ENCODE assay signal across 27 mouse cellular contexts in genomic region chr3:93583056-93583455, GRCm38 (mm10). TPM values are rescaled to one million over a fixed set of nuclear protein-coding genes. Genes with fewer than 3 reads are reported as not detected.
DNase-seq lines count a peak whose midpoint lies in the region; ATAC-seq lines count a peak whose summit lies in the region.
"Had no signal": no experiment of that assay in that cellular context is flagged by ENCODE, and none has a peak within 500 bp of the region (broad histone marks: within the 10 kb centered on the region; RNA-seq: fewer than 3 reads in every experiment).

No protein-coding gene starts in this region.

- no peaks in the 10 kb centered on the region for H3K27me3 ChIP-seq in embryonic facial prominence, embryonic 14.5 days (replicated peaks; ENCODE audit: control insufficient read depth, insufficient read depth, low read length)
- no peaks in the 10 kb centered on the region for H3K27me3 ChIP-seq in embryonic facial prominence, embryonic 10.5 days (replicated peaks; ENCODE audit: low read depth, poor library complexity, severe bottlenecking)
- H3K27me3 ChIP-seq in limb, embryonic 15.5 days = no peaks in the 10 kb centered on the region
- no peaks in the 10 kb centered on the region for H3K27me3 ChIP-seq in limb, embryonic 10.5 days (ENCODE audit: low read depth, poor library complexity, severe bottlenecking)
- H3K27me3 ChIP-seq: embryonic facial prominence, embryonic 12.5 days; embryonic facial prominence, embryonic 15.5 days; forebrain, embryonic 13.5 days; forebrain, embryonic 15.5 days; Patski had no signal

- H3K4me3 ChIP-seq in embryonic facial prominence, embryonic 14.5 days (ENCODE audit: low read depth, low read length) = no peak overlapping the region
- H3K4me3 ChIP-seq in embryonic facial prominence, embryonic 10.5 days = no peak overlapping the region
- no peak overlapping the region for H3K4me3 ChIP-seq in limb, embryonic 15.5 days
- H3K4me3 ChIP-seq in limb, embryonic 10.5 days = no peak overlapping the region
- H3K4me3 ChIP-seq: embryonic facial prominence, embryonic 12.5 days; embryonic facial prominence, embryonic 15.5 days; erythroblast, embryonic 14.5 days; forebrain, embryonic 13.5 days; forebrain, embryonic 15.5 days had no signal

- no peaks in the 10 kb centered on the region for H3K36me3 ChIP-seq in embryonic facial prominence, embryonic 14.5 days (ENCODE audit: control insufficient read depth, insufficient read depth, low read length)
- H3K36me3 ChIP-seq in embryonic facial prominence, embryonic 10.5 days (replicated peaks) = no peaks in the 10 kb centered on the region
- H3K36me3 ChIP-seq in limb, embryonic 15.5 days = no peaks in the 10 kb centered on the region
- no peaks in the 10 kb centered on the region for H3K36me3 ChIP-seq in limb, embryonic 10.5 days
- H3K36me3 ChIP-seq: embryonic facial prominence, embryonic 12.5 days; embryonic facial prominence, embryonic 15.5 days; forebrain, embryonic 15.5 days; G1E had no signal

- no peaks in the 10 kb centered on the region for H3K9me3 ChIP-seq in embryonic facial prominence, embryonic 14.5 days (ENCODE audit: control insufficient read depth, low read length)
- H3K9me3 ChIP-seq in embryonic facial prominence, embryonic 10.5 days = no peaks in the 10 kb centered on the region
- no peaks in the 10 kb centered on the region for H3K9me3 ChIP-seq in limb, embryonic 15.5 days
- no peaks in the 10 kb centered on the region for H3K9me3 ChIP-seq in limb, embryonic 10.5 days (replicated peaks)
- H3K9me3 ChIP-seq: embryonic facial prominence, embryonic 12.5 days; embryonic facial prominence, embryonic 15.5 days; forebrain, embryonic 13.5 days; forebrain, embryonic 15.5 days had no signal

- H3K9ac ChIP-seq in embryonic facial prominence, embryonic 14.5 days (ENCODE audit: low read depth, low read length) = no peak overlapping the region
- no peak overlapping the region for H3K9ac ChIP-seq in limb, embryonic 15.5 days
- H3K9ac ChIP-seq: embryonic facial prominence, embryonic 12.5 days; embryonic facial prominence, embryonic 15.5 days; forebrain, embryonic 13.5 days; forebrain, embryonic 15.5 days; forebrain, postnatal 0 days had no signal

- no peaks in the 10 kb centered on the region for H3K4me1 ChIP-seq in embryonic facial prominence, embryonic 14.5 days (ENCODE audit: control insufficient read depth, insufficient read depth, low read length)
- H3K4me1 ChIP-seq in embryonic facial prominence, embryonic 10.5 days = no peaks in the 10 kb centered on the region
- peaks cover 6% of the 10 kb centered on the region; the same call in 1 of the 2 replicates for H3K4me1 ChIP-seq in limb, embryonic 15.5 days
- no peaks in the 10 kb centered on the region for H3K4me1 ChIP-seq in limb, embryonic 10.5 days
- H3K4me1 ChIP-seq: embryonic facial prominence, embryonic 12.5 days; embryonic facial prominence, embryonic 15.5 days; forebrain, embryonic 13.5 days; forebrain, embryonic 15.5 days had no signal

- WGBS in embryonic facial prominence, embryonic 14.5 days = 43% methylated on average over 2 of the region's 2 CpGs
- WGBS in embryonic facial prominence, embryonic 10.5 days = 66% methylated on average over 2 of the region's 2 CpGs
- 39% methylated on average over 2 of the region's 2 CpGs for WGBS in limb, embryonic 15.5 days
- 84% methylated on average over 2 of the region's 2 CpGs for WGBS in limb, embryonic 10.5 days

- no peak overlapping the region for H3K27ac ChIP-seq in embryonic facial prominence, embryonic 14.5 days (replicated peaks; ENCODE audit: low read depth, low read length)
- no peak overlapping the region for H3K27ac ChIP-seq in embryonic facial prominence, embryonic 10.5 days (replicated peaks)
- H3K27ac ChIP-seq in limb, embryonic 15.5 days = peak overlapping the region; percentile 22; the same call in 1 of the 2 replicates
- no peak overlapping the region for H3K27ac ChIP-seq in limb, embryonic 10.5 days
- H3K27ac ChIP-seq: embryonic facial prominence, embryonic 12.5 days; embryonic facial prominence, embryonic 15.5 days; forebrain, embryonic 13.5 days; forebrain, embryonic 15.5 days had no signal

- peak; percentile 54 for DNase-seq in embryonic facial prominence, embryonic 14.5 days (ENCODE audit: low spot score)
- no peak for DNase-seq in embryonic facial prominence, embryonic 10.5 days (ENCODE audit: low spot score)
- no peak for DNase-seq in limb, embryonic 10.5 days (ENCODE audit: low spot score)
- peak; percentile 70 for DNase-seq in gonadal fat pad, adult 2 months (ENCODE audit: low read depth)
- DNase-seq in Muller cell, postnatal 12 days (ENCODE audit: inconsistent ontology term) = no peak
- DNase-seq: adrenal gland, adult 8-10 months; adrenal gland, postnatal 14 days; adrenal gland, postnatal 36 days; B cell, adult 2 months; cerebellum, adult 11 months; cerebellum, adult 18-20 months; cerebellum, adult 8-10 months; cerebellum, adult 9-11 months; cerebellum, postnatal 14 days; cerebellum, postnatal 36 days; embryo, embryonic 11 days; forebrain, postnatal 0 days had no signal

- no peak for ATAC-seq in embryonic facial prominence, embryonic 14.5 days (ENCODE audit: low read depth)
- ATAC-seq in limb, embryonic 15.5 days (ENCODE audit: insufficient number of reproducible peaks, low FRiP score, low TSS enrichment, low read depth) = no peak
- ATAC-seq: activated CD4-positive, CD25-positive, alpha-beta regulatory T cell, adult 4 months; CD4-positive, CD25-positive, alpha-beta regulatory T cell, adult 4 months; forebrain, embryonic 13.5 days; forebrain, embryonic 15.5 days; forebrain, postnatal 0 days; Patski had no signal

- H3K4me2 ChIP-seq in embryonic facial prominence, embryonic 14.5 days (ENCODE audit: low read depth, low read length) = no peak overlapping the region
- no peak overlapping the region for H3K4me2 ChIP-seq in limb, embryonic 15.5 days
- H3K4me2 ChIP-seq: embryonic facial prominence, embryonic 12.5 days; embryonic facial prominence, embryonic 15.5 days; forebrain, embryonic 13.5 days; forebrain, embryonic 15.5 days had no signal

RNA-seq across cellular contexts. Expression of gene S100a10, which starts 28.2 kb away (rescaled TPM):
- 687 and 752 TPM in 2 replicates for polyA plus RNA-seq in embryonic facial prominence, embryonic 14.5 days (2014; fragmentation: Nextera tagmentation; extraction: Ambion mirVana)
- 118 and 146 TPM in 2 replicates for polyA plus RNA-seq in embryonic facial prominence, embryonic 10.5 days (2016; fragmentation: Nextera tagmentation; extraction: Ambion mirVana)
- polyA plus RNA-seq in limb, embryonic 15.5 days (2015; fragmentation: Nextera tagmentation; extraction: Ambion mirVana) = 826 and 857 TPM in 2 replicates
- polyA plus RNA-seq in limb, embryonic 10.5 days (2016; fragmentation: Nextera tagmentation; extraction: Ambion mirVana) = 74.9 and 78.4 TPM in 2 replicates
- 99.9 and 141 TPM in 2 replicates for polyA plus RNA-seq in gonadal fat pad, adult 2 months (2012; rRNA removed)
- polyA plus RNA-seq: G1E had no signal

Comparison
In these comparisons a context has a peak if more than half of its experiments do, and no peak if none do; other contexts are left out.
1. DNase-seq: peak in embryonic facial prominence, embryonic 14.5 days (single experiment) and gonadal fat pad, adult 2 months (single experiment); none in embryonic facial prominence, embryonic 10.5 days (single experiment), limb, embryonic 10.5 days (single experiment) and Muller cell, postnatal 12 days (single experiment).